Mouse (Mus musculus) E14TG2a.4 (cell line): Measurements from ENCODE around the gene Cldnd2.
"Not testable (repeated sequence)": the region's sequence is repeated elsewhere in the genome, so short reads cannot be mapped to it uniquely, and the experiment has no call there.

ENCODE experiments used
- CTCF ChIP-seq: conservative IDR thresholded peaks from 2 replicates; pipeline ENCODE4 v1.5.1; 2014; ENCODE audit warnings: low read length
- NANOG ChIP-seq: IDR thresholded peaks from 2 replicates; pipeline ENCODE4 v1.6.1; 2014; ENCODE audit warnings: borderline replicate concordance, low read length, mixed read lengths

GRCm38 (mm10) chr7:43411724-43412123 lies 28.9 kb upstream of the Cldnd2 start:
- not testable (repeated sequence) for TF ChIP-seq CTCF, NANOG
